Mouse (Mus musculus): ENCODE measurements at regions not wholly inside any gene's neighbourhood (a gene's known extent, or its start where the extent isn't known, plus 50 kb on each side); places are given as distances from the start of the nearest gene placed in this dataset.

GRCm38 (mm10) chr9:62192424-62192892, 70.0 kb upstream of the Glce start:
- H3K4me2 ChIP-seq (ENCODE audit: low read depth, low read length) = peak overlapping the region; percentile 31; the same call in 1 of the 2 replicates
- H3K9ac ChIP-seq (ENCODE audit: low read depth, low read length) = peak overlapping the region; percentile 6; the same call in 1 of the 2 replicates
- no peak overlapping the region for H3K27ac ChIP-seq (ENCODE audit: low read length)
- H3K27me3 ChIP-seq (replicated peaks; ENCODE audit: control insufficient read depth, insufficient read depth, low read length) = no peaks in the 10 kb centered on the region; the same call in 1 of the 2 replicates
- H3K4me3 ChIP-seq (ENCODE audit: low read length) = no peak overlapping the region
- H3K9me3 ChIP-seq (ENCODE audit: control insufficient read depth, low read length) = no peaks in the 10 kb centered on the region
- 5% methylated on average over 6 of the region's 6 CpGs for WGBS
- peak; percentile 78 for ATAC-seq
- peaks cover 12% of the 10 kb centered on the region for H3K4me1 ChIP-seq (ENCODE audit: control insufficient read depth, insufficient read depth, low read length)
- H3K36me3 ChIP-seq (ENCODE audit: control insufficient read depth, insufficient read depth, low read length) = no peaks in the 10 kb centered on the region

- Histone ChIP-seq H3K4me1 (ENCODE audit: control insufficient read depth, insufficient read depth, low read length) (peaks cover 12% of the 10 kb centered on the region), H3K4me2 (ENCODE audit: low read depth, low read length) (no peak overlapping the region), H3K4me3 (ENCODE audit: low read length) (no peak overlapping the region), H3K9me3 (ENCODE audit: control insufficient read depth, low read length) (no peaks in the 10 kb centered on the region), H3K27ac (ENCODE audit: low read length) (no peak overlapping the region), H3K36me3 (ENCODE audit: control insufficient read depth, insufficient read depth, low read length) (no peaks in the 10 kb centered on the region), H3K9ac (ENCODE audit: low read depth, low read length) (no peak overlapping the region), H3K27me3 (replicated peaks; ENCODE audit: control insufficient read depth, insufficient read depth, low read length) (no peaks in the 10 kb centered on the region; the same call in 1 of the 2 replicates)
- no peak for ATAC-seq
- WGBS = 71% methylated on average over 6 of the region's 6 CpGs
Measured at GRCm38 (mm10) chr9:62190474-62190873, 68.0 kb upstream of the Glce start.

- ATAC-seq = no peak
- Histone ChIP-seq H3K9ac (ENCODE audit: low read depth, low read length) (no peak overlapping the region), H3K4me3 (ENCODE audit: low read length) (no peak overlapping the region), H3K4me1 (ENCODE audit: control insufficient read depth, insufficient read depth, low read length) (peaks cover 12% of the 10 kb centered on the region), H3K36me3 (ENCODE audit: control insufficient read depth, insufficient read depth, low read length) (no peaks in the 10 kb centered on the region), H3K27ac (ENCODE audit: low read length) (no peak overlapping the region), H3K9me3 (ENCODE audit: control insufficient read depth, low read length) (no peaks in the 10 kb centered on the region), H3K27me3 (replicated peaks; ENCODE audit: control insufficient read depth, insufficient read depth, low read length) (no peaks in the 10 kb centered on the region; the same call in 1 of the 2 replicates), H3K4me2 (ENCODE audit: low read depth, low read length) (no peak overlapping the region)
- WGBS = 46% methylated on average over 6 of the region's 6 CpGs
Measured at GRCm38 (mm10) chr9:62188835-62189234, 66.4 kb upstream of the Glce start.

- peaks cover 12% of the 10 kb centered on the region for H3K4me1 ChIP-seq (ENCODE audit: control insufficient read depth, insufficient read depth, low read length)
- ATAC-seq = no peak
- H3K36me3 ChIP-seq (ENCODE audit: control insufficient read depth, insufficient read depth, low read length) = no peaks in the 10 kb centered on the region
- H3K27me3 ChIP-seq (replicated peaks; ENCODE audit: control insufficient read depth, insufficient read depth, low read length) = no peaks in the 10 kb centered on the region
- no peak overlapping the region for H3K27ac ChIP-seq (ENCODE audit: low read length)
- H3K9ac ChIP-seq (ENCODE audit: low read depth, low read length) = no peak overlapping the region
- H3K4me3 ChIP-seq (ENCODE audit: low read length) = no peak overlapping the region
- H3K9me3 ChIP-seq (ENCODE audit: control insufficient read depth, low read length) = no peaks in the 10 kb centered on the region
- WGBS = 54% methylated on average over 3 of the region's 3 CpGs
- no peak overlapping the region for H3K4me2 ChIP-seq (ENCODE audit: low read depth, low read length)
Measured at GRCm38 (mm10) chr9:62188379-62188778, 65.9 kb upstream of the Glce start.

GRCm38 (mm10) chr9:62186886-62187285, 64.4 kb upstream of the Glce start:
- no peaks in the 10 kb centered on the region for H3K9me3 ChIP-seq (ENCODE audit: control insufficient read depth, low read length)
- no peaks in the 10 kb centered on the region for H3K27me3 ChIP-seq (replicated peaks; ENCODE audit: control insufficient read depth, insufficient read depth, low read length)
- WGBS = 43% methylated on average over 4 of the region's 4 CpGs
- ATAC-seq = no peak
- H3K36me3 ChIP-seq (ENCODE audit: control insufficient read depth, insufficient read depth, low read length) = no peaks in the 10 kb centered on the region
- no peak overlapping the region for H3K27ac ChIP-seq (ENCODE audit: low read length)
- peaks cover 2% of the 10 kb centered on the region for H3K4me1 ChIP-seq (ENCODE audit: control insufficient read depth, insufficient read depth, low read length)
- H3K4me2 ChIP-seq (ENCODE audit: low read depth, low read length) = no peak overlapping the region
- no peak overlapping the region for H3K4me3 ChIP-seq (ENCODE audit: low read length)
- H3K9ac ChIP-seq (ENCODE audit: low read depth, low read length) = no peak overlapping the region

- ATAC-seq = no peak
- H3K36me3 ChIP-seq (ENCODE audit: control insufficient read depth, insufficient read depth, low read length) = no peaks in the 10 kb centered on the region
- H3K9ac ChIP-seq (ENCODE audit: low read depth, low read length) = no peak overlapping the region
- no peaks in the 10 kb centered on the region for H3K9me3 ChIP-seq (ENCODE audit: control insufficient read depth, low read length)
- H3K27me3 ChIP-seq (replicated peaks; ENCODE audit: control insufficient read depth, insufficient read depth, low read length) = no peaks in the 10 kb centered on the region
- H3K27ac ChIP-seq (ENCODE audit: low read length) = no peak overlapping the region
- WGBS = 55% methylated on average over 7 of the region's 7 CpGs
- H3K4me2 ChIP-seq (ENCODE audit: low read depth, low read length) = no peak overlapping the region
- no peaks in the 10 kb centered on the region for H3K4me1 ChIP-seq (ENCODE audit: control insufficient read depth, insufficient read depth, low read length)
- no peak overlapping the region for H3K4me3 ChIP-seq (ENCODE audit: low read length)
Measured at GRCm38 (mm10) chr9:62185516-62186280, 63.2 kb upstream of the Glce start.

GRCm38 (mm10) chr9:62181182-62181830, 58.9 kb upstream of the Glce start:
- no peak overlapping the region for H3K4me3 ChIP-seq (ENCODE audit: low read length)
- H3K9ac ChIP-seq (ENCODE audit: low read depth, low read length) = no peak overlapping the region
- H3K4me1 ChIP-seq (ENCODE audit: control insufficient read depth, insufficient read depth, low read length) = no peaks in the 10 kb centered on the region
- no peak overlapping the region for H3K4me2 ChIP-seq (ENCODE audit: low read depth, low read length)
- WGBS = 39% methylated on average over 9 of the region's 9 CpGs
- H3K36me3 ChIP-seq (ENCODE audit: control insufficient read depth, insufficient read depth, low read length) = no peaks in the 10 kb centered on the region
- ATAC-seq = 0 out of 2 replicates have a peak, but pooled peaks have one; percentile 31
- no peak overlapping the region for H3K27ac ChIP-seq (ENCODE audit: low read length)
- no peaks in the 10 kb centered on the region for H3K9me3 ChIP-seq (ENCODE audit: control insufficient read depth, low read length)
- no peaks in the 10 kb centered on the region for H3K27me3 ChIP-seq (replicated peaks; ENCODE audit: control insufficient read depth, insufficient read depth, low read length)

GRCm38 (mm10) chr9:62180456-62181181, 58.2 kb upstream of the Glce start:
- Histone ChIP-seq H3K27me3 (replicated peaks; ENCODE audit: control insufficient read depth, insufficient read depth, low read length) (no peaks in the 10 kb centered on the region), H3K4me2 (ENCODE audit: low read depth, low read length) (no peak overlapping the region), H3K27ac (ENCODE audit: low read length) (no peak overlapping the region; the same call in 1 of the 2 replicates), H3K9ac (ENCODE audit: low read depth, low read length) (no peak overlapping the region), H3K9me3 (ENCODE audit: control insufficient read depth, low read length) (no peaks in the 10 kb centered on the region), H3K4me1 (ENCODE audit: control insufficient read depth, insufficient read depth, low read length) (no peaks in the 10 kb centered on the region), H3K4me3 (ENCODE audit: low read length) (no peak overlapping the region), H3K36me3 (ENCODE audit: control insufficient read depth, insufficient read depth, low read length) (no peaks in the 10 kb centered on the region)
- WGBS = 42% methylated on average over 11 of the region's 11 CpGs
- ATAC-seq = no peak

- Histone ChIP-seq H3K9ac (ENCODE audit: low read depth, low read length) (no peak overlapping the region), H3K9me3 (ENCODE audit: control insufficient read depth, low read length) (no peaks in the 10 kb centered on the region), H3K27me3 (replicated peaks; ENCODE audit: control insufficient read depth, insufficient read depth, low read length) (no peaks in the 10 kb centered on the region), H3K4me1 (ENCODE audit: control insufficient read depth, insufficient read depth, low read length) (no peaks in the 10 kb centered on the region), H3K36me3 (ENCODE audit: control insufficient read depth, insufficient read depth, low read length) (no peaks in the 10 kb centered on the region), H3K4me3 (ENCODE audit: low read length) (no peak overlapping the region), H3K4me2 (ENCODE audit: low read depth, low read length) (no peak overlapping the region), H3K27ac (ENCODE audit: low read length) (no peak overlapping the region)
- no peak for ATAC-seq
- 71% methylated on average over 7 of the region's 7 CpGs for WGBS
Measured at GRCm38 (mm10) chr9:62174651-62175050, 52.2 kb upstream of the Glce start.

Data from intestine, embryonic 16.5 days (tissue).